Mouse (Mus musculus) kidney, adult 8-10 months (tissue): ENCODE measurements around the gene Slc30a9.

Source experiments
- DNase-seq, 2 experiments: peaks; one replicate each; pipeline ENCODE4 v3.0.0; 2022

Gene Slc30a9

GRCm38 (mm10) chr5:67321656-67322268 lies 15.0 kb downstream of the Slc30a9 start:
- DNase-seq = peak; percentile 70 to 71

GRCm38 (mm10) chr5:67324032-67324431 lies 17.3 kb downstream of the Slc30a9 start:
- DNase-seq = no peak

GRCm38 (mm10) chr5:67340811-67341210 lies 34.1 kb downstream of the Slc30a9 start:
- DNase-seq = no peak

GRCm38 (mm10) chr5:67347060-67347459 lies 40.3 kb downstream of the Slc30a9 start:
- peak in 1 of 2 experiments; percentile 15 for DNase-seq

GRCm38 (mm10) chr5:67348949-67349348 lies 42.2 kb downstream of the Slc30a9 start:
- DNase-seq = no peak

- no peak for DNase-seq
These were observed 55.6 kb downstream of the Slc30a9 start for GRCm38 (mm10) chr5:67362316-67362715.

GRCm38 (mm10) chr5:67362931-67363330 lies 56.2 kb downstream of the Slc30a9 start:
- DNase-seq = no peak

- DNase-seq = no peak
These were observed 70.4 kb downstream of the Slc30a9 start for GRCm38 (mm10) chr5:67377044-67377621.

- DNase-seq = no peak
These were observed 74.9 kb downstream of the Slc30a9 start for GRCm38 (mm10) chr5:67381690-67382089.

- no peak for DNase-seq
These were observed 75.8 kb downstream of the Slc30a9 start for GRCm38 (mm10) chr5:67382556-67382955.

- no peak for DNase-seq
These were observed 87.2 kb downstream of the Slc30a9 start for GRCm38 (mm10) chr5:67393951-67394350.

GRCm38 (mm10) chr5:67395211-67395851 lies 88.6 kb downstream of the Slc30a9 start:
- no peak for DNase-seq

GRCm38 (mm10) chr5:67397186-67397585 lies 90.4 kb downstream of the Slc30a9 start:
- no peak for DNase-seq

- no peak for DNase-seq
These were observed 93.3 kb downstream of the Slc30a9 start for GRCm38 (mm10) chr5:67399876-67400607.

- no peak for DNase-seq
These were observed 94.1 kb downstream of the Slc30a9 start for GRCm38 (mm10) chr5:67400608-67401480.

GRCm38 (mm10) chr5:67401612-67402011 lies 94.9 kb downstream of the Slc30a9 start:
- no peak for DNase-seq

GRCm38 (mm10) chr5:67404380-67404779 lies 97.6 kb downstream of the Slc30a9 start:
- no peak for DNase-seq

GRCm38 (mm10) chr5:67404919-67405318 lies 98.2 kb downstream of the Slc30a9 start:
- DNase-seq = no peak
